Mouse (Mus musculus) heart, adult 2 months (tissue): Measurements from ENCODE around the gene Ydjc.

ENCODE experiments used
- CTCF ChIP-seq: fragments of 200-600 bp; IDR thresholded peaks from 2 replicates; pipeline ENCODE4 v1.8.1; 2022; ENCODE audit warnings: antibody characterized with exemption, mild to moderate bottlenecking, moderate library complexity
- EP300 ChIP-seq: fragments of 200-500 bp; IDR thresholded peaks from 2 replicates; pipeline ENCODE4 v1.6.1; 2011; ENCODE audit warnings: low read depth, low read length, control low read depth; ENCODE audit not compliant: insufficient read depth
- POLR2A ChIP-seq: fragments of 200-500 bp; IDR thresholded peaks from 2 replicates; pipeline ENCODE4 v1.6.1; 2011; ENCODE audit warnings: mild to moderate bottlenecking, low read depth, low read length, control low read depth; ENCODE audit not compliant: insufficient read depth

GRCm38 (mm10) chr16:17175765-17176164, 31.3 kb downstream of the Ydjc start:
- TF ChIP-seq POLR2A, result no peak
- TF ChIP-seq CTCF, result no peak
- no peak for TF ChIP-seq EP300
